Mouse (Mus musculus): ENCODE measurements around the gene Wdr34. TPM values are rescaled to one million over a fixed set of nuclear protein-coding genes. Genes with fewer than 3 reads are reported as not detected.

Gene Wdr34
- total and polyA plus RNA-seq, 3 experiments = 9.6 to 38.4 (median 15.1) TPM

GRCm38 (mm10) chr2:30072875-30073274 lies 24.2 kb upstream of the Wdr34 start:
- no peaks in the 10 kb centered on the region for H3K27me3 ChIP-seq (ENCODE audit: insufficient read depth, low read length)
- peaks cover 58% of the 10 kb centered on the region for H3K36me3 ChIP-seq (replicated peaks)
- H3K9me3 ChIP-seq (replicated peaks) = no peaks in the 10 kb centered on the region
- no peak overlapping the region for H3K4me3 ChIP-seq (ENCODE audit: low read depth, low read length)
- ATAC-seq (ENCODE audit: extremely low read depth, insufficient number of reproducible peaks, low FRiP score, poor library complexity, severe bottlenecking) (no peak), DNase-seq (ENCODE audit: low spot score) (no peak)
- H3K4me1 ChIP-seq (ENCODE audit: insufficient read depth, low read depth, low read length) = peaks cover 52% of the 10 kb centered on the region
- TF ChIP-seq TAL1 (conservative IDR thresholded peaks at IDR 0.05; ENCODE audit: low read depth, low read length) = no peak
- no peak for TF ChIP-seq GATA2 (IDR thresholded peaks at IDR 0.05; ENCODE audit: borderline replicate concordance, low read depth, low read length)
- no peak for TF ChIP-seq CTCF (IDR thresholded peaks at IDR 0.05; ENCODE audit: low read depth, low read length)
- TF ChIP-seq GATA1 (IDR thresholded peaks at IDR 0.05; ENCODE audit: borderline replicate concordance, low read length) = no peak
- TF ChIP-seq POLR2AphosphoS5 (IDR thresholded peaks at IDR 0.05; ENCODE audit: insufficient replicate concordance, low read depth, low read length) = no peak

- H3K9me3 ChIP-seq (replicated peaks) = no peaks in the 10 kb centered on the region
- no peaks in the 10 kb centered on the region for H3K27me3 ChIP-seq (ENCODE audit: insufficient read depth, low read length)
- ATAC-seq (ENCODE audit: extremely low read depth, insufficient number of reproducible peaks, low FRiP score, poor library complexity, severe bottlenecking) (no peak), DNase-seq (ENCODE audit: low spot score) (no peak)
- peak overlapping the region; percentile 92 for H3K4me3 ChIP-seq (ENCODE audit: low read depth, low read length)
- H3K36me3 ChIP-seq (replicated peaks) = peaks cover 48% of the 10 kb centered on the region
- no peak for TF ChIP-seq POLR2AphosphoS5 (IDR thresholded peaks at IDR 0.05; ENCODE audit: insufficient replicate concordance, low read depth, low read length)
- no peak for TF ChIP-seq GATA2 (IDR thresholded peaks at IDR 0.05; ENCODE audit: borderline replicate concordance, low read depth, low read length)
- no peak for TF ChIP-seq TAL1 (conservative IDR thresholded peaks at IDR 0.05; ENCODE audit: low read depth, low read length)
- TF ChIP-seq GATA1 (IDR thresholded peaks at IDR 0.05; ENCODE audit: borderline replicate concordance, low read length) = no peak
- TF ChIP-seq CTCF (IDR thresholded peaks at IDR 0.05; ENCODE audit: low read depth, low read length) = no peak
- peaks cover 54% of the 10 kb centered on the region for H3K4me1 ChIP-seq (ENCODE audit: insufficient read depth, low read depth, low read length)
Measured at GRCm38 (mm10) chr2:30067962-30068361, 19.3 kb upstream of the Wdr34 start.

DNA sequence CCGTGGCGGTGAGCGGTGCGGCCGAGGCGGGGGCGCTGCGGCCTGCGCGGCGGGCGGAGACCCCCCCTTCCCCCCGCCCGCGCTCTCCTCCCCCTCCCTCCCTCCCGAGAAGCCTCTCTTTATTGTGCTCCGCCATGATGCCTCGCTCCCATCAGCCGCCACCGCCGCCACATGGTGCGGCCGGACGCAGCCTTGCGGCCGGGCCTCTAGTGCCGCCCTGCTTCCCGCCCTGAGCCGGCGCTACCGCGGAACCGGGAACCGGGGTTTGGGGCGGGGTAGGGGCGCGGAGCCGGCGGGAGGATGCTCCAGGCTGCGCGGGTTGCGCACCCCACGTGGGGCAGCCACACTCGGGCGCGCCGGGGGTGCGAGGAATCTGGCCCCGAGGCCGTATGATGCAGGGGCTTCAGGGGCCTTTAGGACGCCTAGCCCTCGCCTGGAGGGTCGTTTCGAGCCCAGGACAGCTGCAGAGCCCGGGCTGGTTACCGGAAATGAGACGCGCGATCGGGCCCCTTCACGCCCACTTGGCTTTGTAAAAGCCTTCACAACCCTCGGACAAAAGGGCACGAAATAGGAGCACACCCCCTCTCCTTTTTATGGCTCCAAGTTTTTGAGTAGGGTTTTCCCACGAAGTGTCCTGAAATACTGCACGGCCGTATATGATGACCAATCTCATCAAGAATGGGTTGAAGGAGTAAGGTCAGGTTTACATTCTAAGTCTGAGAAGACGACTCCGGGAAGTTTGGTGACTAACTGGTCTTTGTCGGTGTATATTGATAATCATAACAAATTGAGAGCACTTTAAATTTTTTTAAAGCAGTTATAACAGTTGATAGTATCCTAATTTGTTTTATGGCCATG lies 18.6 kb upstream of the Wdr34 start:
- peak overlapping the region; percentile 92 for H3K4me3 ChIP-seq (ENCODE audit: low read depth, low read length)
- H3K4me1 ChIP-seq (ENCODE audit: insufficient read depth, low read depth, low read length) = peaks cover 54% of the 10 kb centered on the region
- DNase-seq (ENCODE audit: low spot score) = peak; percentile 52
- H3K9me3 ChIP-seq (replicated peaks) = no peaks in the 10 kb centered on the region
- no peak for TF ChIP-seq GATA1 (IDR thresholded peaks at IDR 0.05; ENCODE audit: borderline replicate concordance, low read length)
- TF ChIP-seq TAL1 (conservative IDR thresholded peaks at IDR 0.05; ENCODE audit: low read depth, low read length) = no peak
- no peak for TF ChIP-seq POLR2AphosphoS5 (IDR thresholded peaks at IDR 0.05; ENCODE audit: insufficient replicate concordance, low read depth, low read length)
- TF ChIP-seq CTCF (IDR thresholded peaks at IDR 0.05; ENCODE audit: low read depth, low read length) = no peak
- no peak for TF ChIP-seq GATA2 (IDR thresholded peaks at IDR 0.05; ENCODE audit: borderline replicate concordance, low read depth, low read length)
- no peak for ATAC-seq (ENCODE audit: extremely low read depth, insufficient number of reproducible peaks, low FRiP score, poor library complexity, severe bottlenecking)
- no peaks in the 10 kb centered on the region for H3K27me3 ChIP-seq (ENCODE audit: insufficient read depth, low read length)
- H3K36me3 ChIP-seq (replicated peaks) = peaks cover 43% of the 10 kb centered on the region

DNA sequence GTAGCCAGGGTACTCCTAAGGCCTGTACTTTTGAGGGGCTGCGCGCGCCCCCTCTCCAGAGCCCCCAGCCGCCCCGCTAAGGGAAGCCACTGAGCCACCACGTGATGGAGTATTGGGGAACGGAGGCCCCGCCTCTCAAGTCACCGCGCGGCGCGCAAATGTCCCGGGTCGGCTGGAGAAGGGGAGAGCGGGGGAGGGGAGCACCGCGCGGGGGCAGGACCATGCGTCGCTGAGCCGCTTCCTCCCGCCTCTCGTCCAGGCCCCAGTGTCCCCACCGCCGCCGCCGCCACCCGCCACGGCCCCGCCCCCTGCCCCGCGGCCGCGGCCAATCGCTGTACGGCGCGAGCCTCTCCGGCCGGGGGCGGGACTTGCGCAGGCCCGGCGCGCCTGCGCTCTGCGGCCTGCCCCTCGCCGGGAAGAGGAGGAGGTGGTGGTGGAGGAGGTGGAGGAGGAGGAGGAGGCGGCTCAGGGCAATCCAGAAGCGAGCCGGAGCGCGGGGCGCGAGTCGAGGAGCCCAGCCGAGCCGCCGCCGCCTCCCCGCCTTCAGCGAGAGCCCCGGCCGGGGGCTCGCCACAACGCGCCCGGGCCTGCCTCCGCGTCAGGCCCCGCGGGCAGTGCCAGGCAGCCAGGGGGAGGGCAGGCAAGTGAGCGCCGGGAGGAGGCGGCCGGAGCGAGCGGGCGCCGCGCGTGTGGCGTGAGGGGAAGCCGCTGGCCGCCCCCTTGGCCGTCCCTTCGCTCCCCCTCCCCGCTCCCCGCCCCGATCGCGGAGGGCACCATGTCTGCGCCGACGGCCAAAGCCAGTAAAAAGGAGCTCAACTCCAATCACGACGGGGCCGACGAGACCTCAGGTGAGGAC lies 17.6 kb upstream of the Wdr34 start:
- no peaks in the 10 kb centered on the region for H3K27me3 ChIP-seq (ENCODE audit: insufficient read depth, low read length)
- no peak for TF ChIP-seq TAL1 (conservative IDR thresholded peaks at IDR 0.05; ENCODE audit: low read depth, low read length)
- no peak for TF ChIP-seq CTCF (IDR thresholded peaks at IDR 0.05; ENCODE audit: low read depth, low read length)
- TF ChIP-seq POLR2AphosphoS5 (IDR thresholded peaks at IDR 0.05; ENCODE audit: insufficient replicate concordance, low read depth, low read length) = no peak
- no peak for TF ChIP-seq GATA1 (IDR thresholded peaks at IDR 0.05; ENCODE audit: borderline replicate concordance, low read length)
- no peak for TF ChIP-seq GATA2 (IDR thresholded peaks at IDR 0.05; ENCODE audit: borderline replicate concordance, low read depth, low read length)
- peaks cover 41% of the 10 kb centered on the region for H3K36me3 ChIP-seq (replicated peaks)
- ATAC-seq (ENCODE audit: extremely low read depth, insufficient number of reproducible peaks, low FRiP score, poor library complexity, severe bottlenecking) = peak; percentile 66
- peak; percentile 93 for DNase-seq (ENCODE audit: low spot score)
- H3K4me1 ChIP-seq (ENCODE audit: insufficient read depth, low read depth, low read length) = peaks cover 62% of the 10 kb centered on the region
- peak overlapping the region; percentile 92 for H3K4me3 ChIP-seq (ENCODE audit: low read depth, low read length)
- no peaks in the 10 kb centered on the region for H3K9me3 ChIP-seq (replicated peaks)

- Histone ChIP-seq H3K27me3 (ENCODE audit: insufficient read depth, low read length) (no peaks in the 10 kb centered on the region), H3K4me1 (ENCODE audit: insufficient read depth, low read depth, low read length) (peaks cover 59% of the 10 kb centered on the region), H3K4me3 (ENCODE audit: low read depth, low read length) (peak overlapping the region; percentile 80), H3K36me3 (replicated peaks) (peaks cover 25% of the 10 kb centered on the region), H3K9me3 (replicated peaks) (no peaks in the 10 kb centered on the region)
- DNase-seq (ENCODE audit: low spot score) (no peak), ATAC-seq (ENCODE audit: extremely low read depth, insufficient number of reproducible peaks, low FRiP score, poor library complexity, severe bottlenecking) (no peak)
- no peak for TF ChIP-seq CTCF (IDR thresholded peaks at IDR 0.05; ENCODE audit: low read depth, low read length)
- TF ChIP-seq TAL1 (conservative IDR thresholded peaks at IDR 0.05; ENCODE audit: low read depth, low read length) = no peak
- no peak for TF ChIP-seq POLR2AphosphoS5 (IDR thresholded peaks at IDR 0.05; ENCODE audit: insufficient replicate concordance, low read depth, low read length)
- TF ChIP-seq GATA2 (IDR thresholded peaks at IDR 0.05; ENCODE audit: borderline replicate concordance, low read depth, low read length) = no peak
- TF ChIP-seq GATA1 (IDR thresholded peaks at IDR 0.05; ENCODE audit: borderline replicate concordance, low read length) = no peak
Measured at GRCm38 (mm10) chr2:30064298-30064697, 15.6 kb upstream of the Wdr34 start.

DNA sequence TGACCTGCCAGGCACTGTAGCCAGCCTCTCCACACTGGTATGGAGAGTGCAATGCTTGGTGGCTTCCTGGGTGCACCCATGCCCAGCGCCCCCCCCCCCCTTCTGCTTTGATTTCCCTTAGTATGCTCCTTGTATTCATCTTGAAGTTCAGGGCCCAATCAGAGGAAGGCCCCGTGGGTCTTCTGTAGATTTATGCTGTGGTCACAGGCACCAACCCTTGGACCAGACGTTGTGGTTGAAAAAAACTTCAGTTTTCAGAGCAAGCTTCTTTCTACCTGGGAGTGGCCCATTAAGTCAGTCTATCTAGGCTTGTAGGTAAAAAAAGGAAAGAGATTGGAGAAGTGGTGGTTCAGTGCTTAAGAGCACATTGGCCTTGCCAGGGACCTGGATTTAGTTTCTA lies 15.1 kb upstream of the Wdr34 start:
- Histone ChIP-seq H3K27me3 (ENCODE audit: insufficient read depth, low read length) (no peaks in the 10 kb centered on the region), H3K36me3 (replicated peaks) (peaks cover 20% of the 10 kb centered on the region), H3K4me1 (ENCODE audit: insufficient read depth, low read depth, low read length) (peaks cover 54% of the 10 kb centered on the region), H3K4me3 (ENCODE audit: low read depth, low read length) (peak overlapping the region; percentile 80), H3K9me3 (replicated peaks) (no peaks in the 10 kb centered on the region)
- no peak for TF ChIP-seq GATA1 (IDR thresholded peaks at IDR 0.05; ENCODE audit: borderline replicate concordance, low read length)
- TF ChIP-seq CTCF (IDR thresholded peaks at IDR 0.05; ENCODE audit: low read depth, low read length) = no peak
- TF ChIP-seq TAL1 (conservative IDR thresholded peaks at IDR 0.05; ENCODE audit: low read depth, low read length) = no peak
- TF ChIP-seq POLR2AphosphoS5 (IDR thresholded peaks at IDR 0.05; ENCODE audit: insufficient replicate concordance, low read depth, low read length) = no peak
- no peak for TF ChIP-seq GATA2 (IDR thresholded peaks at IDR 0.05; ENCODE audit: borderline replicate concordance, low read depth, low read length)
- ATAC-seq (ENCODE audit: extremely low read depth, insufficient number of reproducible peaks, low FRiP score, poor library complexity, severe bottlenecking) (no peak), DNase-seq (ENCODE audit: low spot score) (no peak)
